Mouse (Mus musculus) MEL (cell line): ENCODE results near the gene E130309D02Rik. TPM values are rescaled to one million over a fixed set of nuclear protein-coding genes. Genes with fewer than 3 reads are reported as not detected.

Experiments
- DNase-seq: peaks from one replicate; pipeline ENCODE4 v3.0.0; 2011; ENCODE audit warnings: low read depth, low spot score
- H3K27ac ChIP-seq: 2 replicates; pipeline ENCODE4 v1.5.1; 2012; ENCODE audit warnings: low read depth, mild to moderate bottlenecking, control low read depth, low read length, moderate library complexity; ENCODE audit not compliant: control insufficient read depth
- H3K27me3 ChIP-seq, 2 experiments: fragments of 150-350 bp in 1 of 2; sonication (generic) in 1 of 2; 2 replicates each; pipeline ENCODE4 v1.6.1; 2012; ENCODE audit warnings: low read length in 2 of 2, mild to moderate bottlenecking in 2 of 2, improper control_type of control experiment in 1 of 2, moderate library complexity in 1 of 2; ENCODE audit not compliant: insufficient read depth in 2 of 2, control insufficient read depth in 1 of 2
- H3K36me3 ChIP-seq, 2 experiments: 2 replicates each; pipeline ENCODE4 v1.6.1; 2012 to 2014; ENCODE audit warnings: low read length in 2 of 2, improper control_type of control experiment in 1 of 2, inconsistent platforms in 1 of 2, mild to moderate bottlenecking in 1 of 2; ENCODE audit not compliant: insufficient read depth in 2 of 2, control insufficient read depth in 1 of 2
- H3K4me1 ChIP-seq, 2 experiments: fragments of 150-350 bp in 1 of 2; sonication (generic) in 1 of 2; 2 replicates each; pipeline ENCODE4 v1.6.1; 2012; ENCODE audit warnings: low read length in 2 of 2, improper control_type of control experiment in 1 of 2, mild to moderate bottlenecking in 1 of 2; ENCODE audit not compliant: insufficient read depth in 2 of 2, control insufficient read depth in 1 of 2
- H3K4me3 ChIP-seq, 2 experiments: fragments of 150-350 bp in 1 of 2; sonication (generic) in 1 of 2; 2 replicates each; pipeline ENCODE4 v1.5.1; 2012; ENCODE audit warnings: low read depth in 2 of 2, low read length in 2 of 2, mild to moderate bottlenecking in 2 of 2, moderate library complexity in 2 of 2, control low read depth in 1 of 2, improper control_type of control experiment in 1 of 2; ENCODE audit not compliant: control insufficient read depth in 1 of 2, insufficient read depth in 1 of 2
- H3K79me2 ChIP-seq: 2 replicates; pipeline ENCODE4 v1.6.1; 2012; ENCODE audit warnings: mild to moderate bottlenecking, low read length, moderate library complexity; ENCODE audit not compliant: control insufficient read depth, poor library complexity, insufficient read depth
- H3K9ac ChIP-seq: 2 replicates; pipeline ENCODE4 v1.6.1; 2012; ENCODE audit warnings: low read depth, mild to moderate bottlenecking, control low read depth, low read length, moderate library complexity; ENCODE audit not compliant: control insufficient read depth, poor library complexity, severe bottlenecking
- H3K9me3 ChIP-seq: fragments of 150-350 bp; sonication (generic); replicated peaks from 2 replicates; pipeline ENCODE4 v1.6.1; 2012; ENCODE audit warnings: mild to moderate bottlenecking, low read length, improper control_type of control experiment, moderate library complexity; ENCODE audit not compliant: insufficient read depth
- BHLHE40 ChIP-seq: IDR thresholded peaks from 2 replicates; pipeline ENCODE4 v1.6.1; 2012; ENCODE audit warnings: low read depth, mild to moderate bottlenecking, inconsistent platforms, low read length, improper control_type of control experiment, borderline replicate concordance
- CHD1 ChIP-seq: IDR thresholded peaks from 2 replicates; pipeline ENCODE4 v1.6.1; 2012; ENCODE audit warnings: low read depth, mild to moderate bottlenecking, inconsistent platforms, low read length, improper control_type of control experiment
- CHD2 ChIP-seq: IDR thresholded peaks from 2 replicates; pipeline ENCODE4 v1.6.1; 2011; ENCODE audit warnings: low read length, improper control_type of control experiment
- CTCF ChIP-seq, 3 experiments: IDR thresholded peaks in 2 of 3; conservative IDR thresholded peaks in 1 of 3; 2 replicates each; pipeline ENCODE4 v1.5.1; 2011 to 2012; ENCODE audit warnings: low read length in 3 of 3, low read depth in 2 of 3, mild to moderate bottlenecking in 2 of 3, improper control_type of control experiment in 1 of 3, inconsistent platforms in 1 of 3, mixed read lengths in 1 of 3, moderate library complexity in 1 of 3; ENCODE audit not compliant: control insufficient read depth in 1 of 3, insufficient read depth in 1 of 3, poor library complexity in 1 of 3, severe bottlenecking in 1 of 3
- E2F4 ChIP-seq: IDR thresholded peaks from 2 replicates; pipeline ENCODE4 v1.6.1; 2011; ENCODE audit warnings: low read depth, low read length, improper control_type of control experiment, borderline replicate concordance
- ELF1 ChIP-seq: IDR thresholded peaks from 2 replicates; pipeline ENCODE4 v1.6.1; 2014; ENCODE audit warnings: low read depth, mild to moderate bottlenecking, inconsistent platforms, low read length, improper control_type of control experiment, moderate library complexity
- GABPA ChIP-seq: IDR thresholded peaks from 2 replicates; pipeline ENCODE4 v1.6.1; 2012; ENCODE audit warnings: low read depth, mild to moderate bottlenecking, inconsistent platforms, low read length, improper control_type of control experiment, moderate library complexity
- GATA1 ChIP-seq: IDR thresholded peaks from 2 replicates; pipeline ENCODE4 v1.6.1; 2011; ENCODE audit warnings: low read depth, low read length, improper control_type of control experiment
- HCFC1 ChIP-seq: IDR thresholded peaks from 2 replicates; pipeline ENCODE4 v1.6.1; 2012; ENCODE audit warnings: low read depth, mild to moderate bottlenecking, inconsistent platforms, low read length, improper control_type of control experiment, moderate library complexity
- JUND ChIP-seq: IDR thresholded peaks from 2 replicates; pipeline ENCODE4 v1.6.1; 2011; ENCODE audit warnings: low read depth, mild to moderate bottlenecking, improper control_type of control experiment, low read length
- KAT2A ChIP-seq: conservative IDR thresholded peaks from 2 replicates; pipeline ENCODE4 v1.6.1; 2012; ENCODE audit warnings: low read depth, low read length, improper control_type of control experiment, inconsistent platforms
- MAFK ChIP-seq: IDR thresholded peaks from 2 replicates; pipeline ENCODE4 v1.6.1; 2011; ENCODE audit warnings: low read depth, mild to moderate bottlenecking, low read length, improper control_type of control experiment, borderline replicate concordance
- MAX ChIP-seq: IDR thresholded peaks from 2 replicates; pipeline ENCODE4 v1.6.1; 2011; ENCODE audit warnings: low read length, improper control_type of control experiment
- MAZ ChIP-seq: IDR thresholded peaks from 2 replicates; pipeline ENCODE4 v1.6.1; 2012; ENCODE audit warnings: low read depth, mild to moderate bottlenecking, inconsistent platforms, low read length, improper control_type of control experiment
- MEF2A ChIP-seq: IDR thresholded peaks from 2 replicates; pipeline ENCODE4 v1.6.1; 2014; ENCODE audit warnings: low read depth, mild to moderate bottlenecking, inconsistent platforms, low read length, improper control_type of control experiment; ENCODE audit not compliant: poor library complexity, insufficient replicate concordance, severe bottlenecking; ENCODE audit errors: extremely low read depth
- MXI1 ChIP-seq: IDR thresholded peaks from 2 replicates; pipeline ENCODE4 v1.6.1; 2011; ENCODE audit warnings: mild to moderate bottlenecking, low read depth, low read length, improper control_type of control experiment
- MYB ChIP-seq: IDR thresholded peaks from 2 replicates; pipeline ENCODE4 v1.6.1; 2011; ENCODE audit warnings: mild to moderate bottlenecking, low read depth, low read length, improper control_type of control experiment
- MYC ChIP-seq: IDR thresholded peaks from 2 replicates; pipeline ENCODE4 v1.6.1; 2011; ENCODE audit warnings: low read depth, mild to moderate bottlenecking, low read length, improper control_type of control experiment, moderate library complexity
- NELFE ChIP-seq: IDR thresholded peaks from 2 replicates; pipeline ENCODE4 v1.6.1; 2011; ENCODE audit warnings: low read depth, low read length, improper control_type of control experiment
- POLR2A ChIP-seq, 2 experiments: IDR thresholded peaks; 2 replicates each; pipeline ENCODE4 v1.6.1; 2011 to 2012; ENCODE audit warnings: low read length in 2 of 2, mild to moderate bottlenecking in 2 of 2, control low read depth in 1 of 2, improper control_type of control experiment in 1 of 2, low read depth in 1 of 2, moderate library complexity in 1 of 2; ENCODE audit not compliant: control insufficient read depth in 1 of 2, insufficient read depth in 1 of 2, poor library complexity in 1 of 2
- POLR2AphosphoS2 ChIP-seq: IDR thresholded peaks from 2 replicates; pipeline ENCODE4 v1.6.1; 2011; ENCODE audit warnings: low read length, improper control_type of control experiment
- POLR2AphosphoS5 ChIP-seq: IDR thresholded peaks from 2 replicates; pipeline ENCODE4 v1.6.1; 2012; ENCODE audit warnings: low read depth, borderline replicate concordance, mild to moderate bottlenecking, inconsistent platforms, low read length, moderate library complexity, mixed read lengths
- RCOR1 ChIP-seq: IDR thresholded peaks from 2 replicates; pipeline ENCODE4 v1.6.1; 2012; ENCODE audit warnings: low read depth, mild to moderate bottlenecking, inconsistent platforms, low read length, improper control_type of control experiment
- SIN3A ChIP-seq: IDR thresholded peaks from 2 replicates; pipeline ENCODE4 v1.6.1; 2012; ENCODE audit warnings: low read length, improper control_type of control experiment, inconsistent platforms
- SMC3 ChIP-seq: IDR thresholded peaks from 2 replicates; pipeline ENCODE4 v1.6.1; 2011; ENCODE audit warnings: low read depth, low read length, improper control_type of control experiment
- TAL1 ChIP-seq: IDR thresholded peaks from 2 replicates; pipeline ENCODE4 v1.6.1; 2012; ENCODE audit warnings: mild to moderate bottlenecking, inconsistent platforms, low read length, moderate library complexity, mixed read lengths
- TBP ChIP-seq: IDR thresholded peaks from 2 replicates; pipeline ENCODE4 v1.8.0; 2011; ENCODE audit warnings: low read depth, low read length, improper control_type of control experiment
- TCF12 ChIP-seq: IDR thresholded peaks from 2 replicates; pipeline ENCODE4 v1.6.1; 2014; ENCODE audit warnings: low read depth, mild to moderate bottlenecking, inconsistent platforms, low read length, improper control_type of control experiment, moderate library complexity
- UBTF ChIP-seq: IDR thresholded peaks from 2 replicates; pipeline ENCODE4 v1.6.1; 2012; ENCODE audit warnings: low read depth, mild to moderate bottlenecking, inconsistent platforms, low read length, improper control_type of control experiment, moderate library complexity, borderline replicate concordance; ENCODE audit not compliant: insufficient read depth
- USF1 ChIP-seq: IDR thresholded peaks from 2 replicates; pipeline ENCODE4 v1.6.1; 2014; ENCODE audit warnings: low read depth, mild to moderate bottlenecking, inconsistent platforms, low read length, improper control_type of control experiment, moderate library complexity
- USF2 ChIP-seq, 2 experiments: IDR thresholded peaks; 2 replicates each; pipeline ENCODE4 v1.6.1; 2011 to 2012; ENCODE audit warnings: improper control_type of control experiment in 2 of 2, low read length in 2 of 2, borderline replicate concordance in 1 of 2, inconsistent platforms in 1 of 2, low read depth in 1 of 2, mild to moderate bottlenecking in 1 of 2; ENCODE audit not compliant: insufficient read depth in 1 of 2
- ZC3H11A ChIP-seq: IDR thresholded peaks from 2 replicates; pipeline ENCODE4 v1.6.1; 2012; ENCODE audit warnings: low read depth, mild to moderate bottlenecking, inconsistent platforms, low read length, improper control_type of control experiment
- ZKSCAN1 ChIP-seq: IDR thresholded peaks from 2 replicates; pipeline ENCODE4 v1.6.1; 2012; ENCODE audit warnings: low read depth, mild to moderate bottlenecking, inconsistent platforms, low read length, improper control_type of control experiment, moderate library complexity
- ZMIZ1 ChIP-seq: IDR thresholded peaks from 2 replicates; pipeline ENCODE4 v1.6.1; 2012; ENCODE audit warnings: low read depth, mild to moderate bottlenecking, inconsistent platforms, low read length, improper control_type of control experiment, moderate library complexity
- polyA plus RNA-seq, 2 experiments: library from polyadenylated mRNA; stranded (reverse) in 1 of 2; unstranded in 1 of 2; fragments of >175 nt in 1 of 2; fragments of >200 nt in 1 of 2; gene quantifications; 2 replicates each; pipeline versions ENCODE4 v1.2.1 to v1.2.4; 2012; ENCODE audit warnings: low replicate concordance in 2 of 2, low read depth in 1 of 2; ENCODE audit not compliant: insufficient read length in 2 of 2, insufficient read depth in 1 of 2, missing spikeins in 1 of 2
- total RNA-seq: library from RNA; depleted of rRNA; stranded (reverse); fragments of 300-350 nt; gene quantifications from 2 replicates; pipeline ENCODE4 v1.2.3, GENCODE M21; 2012

Gene E130309D02Rik
- total and polyA plus RNA-seq, 3 experiments: 59.3 to 92.4 TPM; not detected in 1

- TF ChIP-seq POLR2AphosphoS2 (no peak), USF1 (no peak), UBTF (no peak), HCFC1 (no peak), TBP (no peak), ZKSCAN1 (no peak), NELFE (no peak), GATA1 (no peak), MYC (no peak), MEF2A (no peak), BHLHE40 (no peak), RCOR1 (no peak)
Measured at GRCm38 (mm10) chr5:143299686-143300085, 15.5 kb downstream of the E130309D02Rik start (continued).

DNA sequence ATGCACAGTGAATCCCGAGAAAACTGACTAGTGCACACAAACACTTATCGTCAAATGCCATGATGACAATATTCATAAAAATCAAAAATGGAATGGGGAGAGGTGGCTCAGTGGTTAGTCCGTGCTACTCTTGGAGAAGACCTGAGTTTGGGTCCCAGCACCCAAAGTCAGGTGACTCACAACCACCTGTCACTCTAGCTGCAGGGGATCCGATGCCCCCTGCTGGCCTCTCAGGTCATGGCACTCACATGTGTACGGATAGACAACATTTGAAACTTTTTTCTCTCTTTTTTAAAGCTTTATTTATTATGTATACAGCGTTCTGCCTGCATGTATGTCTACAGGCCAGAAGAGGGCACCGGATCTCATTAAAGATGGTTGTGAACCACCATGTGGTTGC is 16.8 kb downstream of the E130309D02Rik start:
- peaks cover 3% of the 10 kb centered on the region; the same call in 1 of the 2 replicates for H3K79me2 ChIP-seq
- no peak overlapping the region for H3K9ac ChIP-seq
- no peaks in the 10 kb centered on the region for H3K4me1 ChIP-seq
- H3K9me3 ChIP-seq: no peaks in the 10 kb centered on the region
- H3K27me3 ChIP-seq: no peaks in the 10 kb centered on the region
- peaks cover 0 to 8% of the 10 kb centered on the region in 2 experiments; a peak in 2 of 4 replicates for H3K36me3 ChIP-seq
- no peak overlapping the region for H3K4me3 ChIP-seq
- DNase-seq: peak; percentile 44
- H3K27ac ChIP-seq: no peak overlapping the region
- TF ChIP-seq TCF12 (no peak), SMC3 (peak; percentile 46), CHD2 (no peak), CHD1 (no peak), ZC3H11A (no peak), POLR2A (IDR thresholded peaks at IDR 0.05; ENCODE audit: control insufficient read depth in 1 of 2, insufficient read depth in 1 of 2, low read depth in 1 of 2, low read length in 2 of 2, poor library complexity in 1 of 2) (no peak), USF2 (IDR thresholded peaks at IDR 0.05; ENCODE audit: borderline replicate concordance in 1 of 2, insufficient read depth in 1 of 2, low read depth in 1 of 2, low read length in 2 of 2) (no peak), GABPA (no peak), MAX (no peak), MAFK (no peak), BHLHE40 (no peak), E2F4 (no peak), SIN3A (no peak), JUND (no peak), MAZ (no peak), USF1 (peak; percentile 62), UBTF (no peak), KAT2A (no peak), ELF1 (no peak), POLR2AphosphoS5 (no peak), CTCF (IDR thresholded peaks at IDR 0.05 in 2 of 3, conservative IDR thresholded peaks at IDR 0.05 in 1 of 3; ENCODE audit: control insufficient read depth in 1 of 3, insufficient read depth in 1 of 3, low read depth in 2 of 3, low read length in 3 of 3, poor library complexity in 1 of 3, severe bottlenecking in 1 of 3) (peak; percentile 59 to 61 (median 60)), MYB (no peak), GATA1 (no peak), MEF2A (no peak), ZMIZ1 (no peak), TAL1 (no peak), MYC (no peak), MXI1 (no peak), POLR2AphosphoS2 (0 out of 2 replicates have a peak, but pooled peaks have one; percentile 23), TBP (no peak), HCFC1 (no peak), ZKSCAN1 (no peak)
